Mouse (Mus musculus): ENCODE measurements around the gene Adra1b.

GRCm38 (mm10) chr11:43727796-43728195 is 173.2 kb downstream of the Adra1b start:
- TF ChIP-seq CTCF (IDR thresholded peaks at IDR 0.05; ENCODE audit: low read depth, low read length) (no peak), POLR2A (IDR thresholded peaks at IDR 0.05; ENCODE audit: extremely low read depth, insufficient read depth, low read length) (no peak)

All from liver, adult 2 months (tissue).